Mouse (Mus musculus): Measurements from ENCODE around the gene Tob2.
A peak's percentile ranks its signal among the peaks of the same experiment; 100 is the strongest.

Gene Tob2

DNA sequence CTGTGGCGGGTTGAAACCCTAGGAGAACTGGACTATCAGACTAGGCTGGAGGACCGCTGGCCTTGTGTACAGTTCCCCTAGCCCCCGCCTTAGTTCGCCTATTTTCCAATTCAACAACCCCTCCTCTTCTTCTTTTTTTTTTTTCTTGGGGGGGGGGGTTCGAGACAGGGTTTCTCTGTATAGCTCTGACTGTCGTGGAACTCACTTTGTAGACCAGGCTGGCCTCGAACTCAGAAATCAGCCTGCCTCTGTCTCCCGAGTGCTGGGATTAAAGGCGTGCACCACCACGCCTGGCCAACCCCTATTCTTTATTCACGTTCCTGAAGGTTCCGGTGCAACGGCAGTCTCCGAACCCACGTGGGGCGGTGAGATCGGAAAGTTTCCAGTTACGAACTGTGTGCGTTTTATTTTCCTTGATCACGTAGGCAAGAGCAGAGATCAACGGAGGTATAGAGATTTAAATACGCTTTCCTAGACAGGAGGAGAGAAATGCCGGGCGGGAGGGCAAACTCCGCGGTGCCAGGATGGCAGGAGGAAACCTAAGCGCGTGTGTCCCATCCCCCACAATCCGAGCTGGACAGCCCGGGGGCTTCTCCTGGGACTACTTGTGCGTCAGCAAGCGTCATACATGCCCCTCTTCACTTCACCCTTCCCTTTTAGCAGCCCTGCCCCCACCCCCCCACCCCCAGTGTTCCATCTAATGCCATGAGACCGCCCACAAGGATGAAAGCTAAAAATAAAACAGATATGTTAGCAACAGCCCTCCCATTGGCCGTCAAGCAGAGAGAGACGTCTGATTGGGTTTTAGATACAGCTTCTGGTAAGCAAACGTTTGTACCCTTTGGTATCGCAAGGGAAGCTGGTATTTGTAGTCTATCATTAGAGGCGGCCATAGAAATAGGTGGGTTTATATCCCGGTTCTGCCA, 997 bp upstream of the Tob2 start:
- DNase-seq, result peak; percentile 81

DNA sequence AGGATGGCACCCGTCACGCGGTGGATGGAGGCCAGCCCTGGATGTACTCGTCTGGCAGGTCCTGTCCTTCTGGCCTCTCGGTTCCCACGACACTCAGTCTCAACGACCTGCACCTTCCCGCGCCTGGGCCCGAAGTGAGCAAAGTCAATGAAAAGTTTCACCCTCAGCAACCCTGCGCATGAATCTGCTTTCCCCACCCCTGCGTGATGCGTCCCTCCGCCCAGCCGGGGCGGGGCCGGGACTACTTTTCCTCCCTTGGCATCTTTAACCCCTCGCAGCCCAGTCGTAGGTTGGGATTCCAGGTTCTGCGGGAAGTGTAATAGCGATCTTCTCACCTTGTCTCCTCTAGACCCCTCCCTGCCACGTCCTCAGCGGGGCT, 469 bp downstream of the Tob2 start:
- DNase-seq, result peak; percentile 94

DNA sequence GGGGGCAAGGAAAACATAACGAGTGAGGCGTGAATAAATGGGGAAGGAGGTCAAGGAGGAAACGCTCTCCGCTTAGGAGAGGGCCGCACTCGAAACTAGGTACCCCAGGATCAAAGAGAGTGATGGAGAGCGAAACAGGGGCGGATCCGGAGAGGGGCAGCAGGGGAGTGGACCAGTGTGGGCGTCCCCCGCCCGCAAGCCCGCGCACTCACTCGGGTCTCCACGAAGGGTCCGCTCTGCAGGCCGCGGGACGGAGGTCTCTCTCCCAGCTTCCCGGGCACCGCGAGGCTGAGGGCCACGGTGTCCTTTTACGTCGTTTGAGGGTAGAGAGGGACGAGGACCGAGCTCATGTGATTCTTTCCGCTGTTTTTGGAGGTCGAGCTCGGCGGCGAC, 876 bp downstream of the Tob2 start:
- no peak for DNase-seq

DNA sequence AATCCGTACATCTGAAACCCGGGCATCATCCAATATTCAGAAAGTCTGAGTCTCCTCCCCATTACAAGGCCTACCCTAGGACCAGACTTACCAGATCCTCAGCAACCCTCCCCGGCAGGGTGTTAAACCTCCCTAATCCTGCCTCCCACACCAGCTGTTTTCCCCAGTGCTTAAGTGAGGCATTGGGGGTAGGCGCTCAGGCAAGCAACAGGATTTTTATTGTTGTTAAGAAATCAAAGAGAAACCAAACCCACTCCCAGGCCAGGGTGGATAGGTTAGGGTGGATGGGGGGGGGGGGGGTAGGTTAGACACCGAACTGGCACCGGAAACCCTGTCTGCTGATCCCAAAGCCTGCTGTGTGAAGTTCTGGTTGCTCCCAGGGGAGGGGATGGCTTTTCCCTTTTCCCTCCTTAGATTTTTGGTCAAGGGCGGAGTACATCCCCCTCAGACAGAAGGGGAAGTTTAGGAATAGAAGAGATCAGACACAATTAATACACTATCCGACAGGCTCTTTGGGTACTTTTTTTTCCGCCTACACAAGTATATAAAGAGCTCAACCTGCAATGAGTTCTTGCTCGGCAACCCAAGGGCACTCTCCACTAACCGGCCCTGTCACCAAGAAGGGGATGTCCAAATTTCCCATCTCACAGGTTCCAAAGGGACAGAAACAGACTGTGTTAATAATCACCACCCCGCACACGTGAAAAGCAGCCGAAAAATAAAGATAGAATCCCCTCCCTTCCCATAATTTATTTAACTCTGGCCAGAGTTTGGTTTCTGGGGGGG, 1.5 kb downstream of the Tob2 start:
- peak; percentile 42 for DNase-seq

DNA sequence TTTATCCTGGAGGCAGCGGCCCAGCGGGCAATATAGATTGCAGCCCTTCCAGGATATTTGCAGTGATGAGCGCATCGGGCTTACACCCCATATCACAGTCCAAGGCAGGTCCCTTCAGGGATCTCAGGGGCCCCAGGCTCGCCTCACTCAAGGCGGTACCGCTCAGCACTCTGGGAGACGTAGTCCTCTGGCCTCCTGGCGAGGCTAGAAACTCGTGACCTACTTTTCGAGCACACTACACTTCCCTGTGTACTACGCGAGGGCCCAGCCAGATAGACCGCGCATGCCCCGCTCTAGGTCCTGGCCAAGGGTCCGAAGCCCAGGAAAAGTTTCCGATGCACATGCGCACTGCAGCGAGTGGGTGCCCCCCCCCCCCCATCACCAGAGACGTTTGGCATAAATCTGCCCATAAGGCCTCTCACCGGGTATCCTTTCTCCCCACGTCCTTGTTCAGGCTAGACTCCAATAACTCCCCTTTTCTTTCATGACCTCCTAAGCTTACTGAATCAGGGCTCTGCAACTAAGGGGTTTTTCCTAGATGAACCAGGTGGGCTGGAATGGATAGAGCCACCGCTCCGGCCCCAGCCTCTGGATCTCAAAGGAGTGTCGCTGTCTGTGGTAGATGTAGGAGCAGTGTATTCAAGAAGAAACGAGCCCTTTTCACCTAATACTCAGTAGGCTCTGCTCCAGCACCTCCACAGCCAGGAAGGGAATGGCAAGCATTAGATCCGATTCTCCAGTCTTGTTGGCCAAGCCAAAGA, 2.4 kb downstream of the Tob2 start:
- peak; percentile 83 for DNase-seq

DNA sequence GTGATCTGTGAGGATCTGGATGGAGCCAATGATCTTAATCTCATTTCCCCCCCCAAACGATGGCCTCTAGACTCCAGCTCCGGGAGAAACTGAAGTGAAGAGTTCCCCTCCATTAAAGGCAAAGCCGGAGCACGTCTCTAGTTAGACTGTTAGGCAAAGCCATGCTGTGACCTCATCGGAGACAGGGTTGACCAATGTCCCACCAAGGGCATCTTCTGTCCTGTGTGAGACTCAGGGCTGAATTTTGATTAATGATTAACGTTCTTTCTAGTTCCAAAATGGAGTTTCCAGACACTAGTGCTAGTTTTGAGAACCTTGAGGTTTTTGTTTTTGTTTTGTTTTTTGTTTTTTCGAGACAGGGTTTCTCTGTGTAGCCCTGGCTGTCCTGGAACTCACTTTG, 5.5 kb downstream of the Tob2 start:
- no peak for DNase-seq

DNA sequence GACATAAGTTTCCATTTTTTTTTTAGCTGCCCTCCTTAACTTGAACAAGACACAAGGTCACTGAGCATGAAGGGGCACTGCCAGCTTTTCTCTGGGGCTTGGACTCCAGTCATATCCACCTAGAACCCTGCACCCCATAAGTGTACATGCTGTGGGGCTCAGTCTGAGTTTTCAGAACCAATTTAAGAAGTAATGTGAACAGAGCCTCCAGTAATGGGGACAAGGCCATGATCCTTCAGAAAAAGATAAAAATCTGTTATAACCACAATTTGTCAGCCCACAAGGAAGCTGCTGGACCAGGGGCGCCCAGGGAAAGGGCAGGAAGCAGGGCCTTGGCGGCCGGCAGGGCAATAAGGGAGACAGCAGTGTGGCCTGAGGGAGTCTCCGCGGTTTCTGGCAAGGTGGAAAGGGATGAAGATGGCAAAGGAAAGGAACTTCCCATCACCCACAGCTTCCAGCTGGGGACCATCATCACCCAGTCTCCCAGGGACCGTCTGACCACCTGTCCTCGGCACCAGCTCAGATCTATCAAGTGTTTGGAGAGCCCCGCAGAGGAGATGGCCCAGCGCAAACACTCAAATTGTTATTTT, 6.1 kb downstream of the Tob2 start:
- DNase-seq, result no peak

DNA sequence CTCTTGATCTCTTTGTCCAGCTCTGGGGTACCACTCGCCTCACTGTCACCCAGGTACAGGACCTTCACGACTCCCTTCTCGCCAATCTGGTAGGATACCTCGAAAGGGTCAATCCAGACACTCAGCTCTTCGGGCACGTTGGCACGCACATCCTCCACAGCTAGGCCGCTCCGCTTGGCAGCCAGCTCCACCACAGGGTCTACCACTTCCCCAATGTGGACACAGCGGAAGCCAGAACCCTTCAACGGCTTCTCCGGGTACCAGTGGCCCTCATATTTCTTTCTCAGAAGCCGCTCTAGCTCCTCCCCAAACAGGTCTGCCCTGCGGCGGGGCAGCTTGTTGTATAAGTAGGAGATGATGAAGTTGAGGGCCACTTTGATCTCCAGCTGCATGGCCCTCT, 7.2 kb downstream of the Tob2 start:
- DNase-seq, result no peak

DNA sequence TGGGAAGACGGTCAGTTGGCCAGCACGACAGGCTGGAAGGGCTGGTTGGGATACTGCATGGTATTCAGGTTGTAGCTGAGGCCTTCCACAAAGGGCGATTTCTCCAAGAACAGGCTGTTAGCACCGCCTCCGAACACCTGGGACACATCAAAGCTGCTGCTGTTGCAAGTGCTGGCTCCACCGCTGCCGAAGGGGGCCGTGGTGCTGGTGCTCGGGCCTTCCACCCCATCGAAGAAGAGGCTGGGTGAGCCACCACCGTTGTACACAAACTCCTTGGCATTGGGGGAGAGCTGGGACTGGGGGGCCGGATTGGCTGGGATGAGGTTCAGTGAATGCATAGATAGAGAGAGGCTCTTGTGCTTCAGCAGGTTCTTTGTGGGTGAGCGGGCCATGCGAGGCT, 7.9 kb downstream of the Tob2 start:
- DNase-seq, result peak; percentile 53

DNA sequence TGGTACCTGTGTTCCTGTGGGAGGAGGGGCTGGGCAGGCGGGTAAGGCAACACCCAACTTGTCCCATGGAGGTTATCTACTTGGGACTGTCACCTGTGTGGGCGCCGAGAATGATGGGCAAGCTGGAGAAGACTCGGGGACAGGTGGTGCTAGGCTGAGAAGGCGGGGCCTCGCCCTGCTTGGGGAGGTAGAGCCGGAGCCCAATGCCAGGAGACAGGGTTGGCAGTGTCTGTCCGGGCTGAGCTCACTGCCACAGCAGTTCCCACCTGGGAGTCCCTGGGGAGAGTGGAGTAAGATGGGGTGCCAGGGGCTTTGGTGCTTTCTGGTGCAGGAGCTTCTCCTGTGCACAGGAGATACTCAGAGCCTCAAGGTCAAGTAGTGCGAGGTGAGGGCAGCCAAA, 9.5 kb downstream of the Tob2 start:
- no peak for DNase-seq

DNA sequence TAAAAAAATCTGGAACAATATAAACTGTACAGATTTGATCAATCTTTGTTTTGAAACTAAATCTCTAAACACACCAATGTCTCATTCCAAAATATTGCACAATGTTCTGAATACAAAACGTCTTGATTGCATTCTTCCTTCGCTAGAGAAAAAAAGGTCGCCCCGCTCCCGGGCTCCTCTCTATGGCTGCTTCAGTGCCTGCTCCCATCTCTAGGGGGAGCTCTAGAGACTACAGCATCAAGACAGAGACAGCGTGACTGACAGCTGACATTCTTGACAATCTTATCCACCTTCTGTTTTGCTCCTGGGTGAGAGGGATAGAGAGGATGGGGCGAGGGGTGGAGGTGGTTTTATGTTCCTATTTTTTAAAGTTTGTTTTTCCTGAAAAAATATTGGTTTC, 10.3 kb downstream of the Tob2 start:
- DNase-seq, result peak; percentile 79

DNA sequence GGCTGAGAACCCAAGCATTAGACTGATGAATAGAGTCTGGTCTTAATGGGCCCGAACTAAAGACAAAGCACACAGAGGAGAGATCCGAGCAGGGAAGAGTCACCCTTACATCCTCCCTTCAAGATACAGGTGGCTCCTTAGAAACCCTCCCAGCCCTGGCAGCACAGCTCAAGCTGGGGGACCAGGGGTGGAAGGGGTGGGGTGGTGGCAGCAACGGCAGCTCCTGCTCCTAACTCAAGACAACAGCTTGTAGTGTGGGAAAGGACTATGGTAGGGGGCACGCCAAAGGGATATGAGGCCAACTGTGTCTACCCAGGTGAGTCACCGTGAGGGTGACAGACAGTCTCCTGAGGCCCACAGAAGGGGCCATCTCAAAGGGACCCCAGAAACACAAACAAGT, 10.7 kb downstream of the Tob2 start:
- no peak for DNase-seq

DNA sequence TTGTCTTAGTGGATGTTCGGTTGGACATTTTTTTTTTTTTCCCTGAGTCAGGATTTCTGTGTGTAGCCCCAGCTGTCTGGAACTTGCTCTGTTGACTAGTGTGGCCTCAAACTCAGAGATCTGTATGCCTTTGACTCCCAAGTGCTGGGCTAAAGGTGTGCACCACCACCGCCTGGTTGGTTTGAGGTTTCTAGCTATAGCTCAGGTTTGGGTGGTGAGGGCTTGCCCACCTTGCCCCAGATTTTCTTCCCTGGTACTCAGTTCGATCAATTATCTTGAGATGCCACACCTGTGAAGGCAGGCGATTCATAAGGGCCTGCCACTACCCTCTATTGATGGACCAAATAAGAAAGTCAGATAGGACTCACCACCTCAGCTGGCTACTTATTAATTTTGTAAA, 11.4 kb downstream of the Tob2 start:
- no peak for DNase-seq

DNA sequence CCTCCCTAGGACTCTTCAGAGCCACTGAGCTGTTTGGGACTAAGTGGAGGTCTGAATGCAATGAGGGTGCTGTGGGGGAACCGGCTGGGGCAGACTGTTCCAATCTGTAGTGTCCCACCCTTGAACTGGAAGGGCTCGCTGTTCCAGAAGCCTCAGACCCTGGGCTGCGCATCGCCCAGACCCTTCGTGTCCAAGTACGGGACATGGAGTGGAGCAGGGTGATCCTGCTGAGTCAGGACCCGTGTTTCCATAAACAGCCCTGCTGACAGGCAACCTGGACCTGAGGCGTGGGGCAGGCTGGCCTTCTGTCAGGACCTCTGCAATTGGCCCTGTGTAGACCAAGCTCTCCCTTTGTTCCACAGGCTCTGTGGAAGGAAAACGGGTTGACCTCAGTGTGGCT, 11.8 kb downstream of the Tob2 start:
- DNase-seq, result no peak

DNA sequence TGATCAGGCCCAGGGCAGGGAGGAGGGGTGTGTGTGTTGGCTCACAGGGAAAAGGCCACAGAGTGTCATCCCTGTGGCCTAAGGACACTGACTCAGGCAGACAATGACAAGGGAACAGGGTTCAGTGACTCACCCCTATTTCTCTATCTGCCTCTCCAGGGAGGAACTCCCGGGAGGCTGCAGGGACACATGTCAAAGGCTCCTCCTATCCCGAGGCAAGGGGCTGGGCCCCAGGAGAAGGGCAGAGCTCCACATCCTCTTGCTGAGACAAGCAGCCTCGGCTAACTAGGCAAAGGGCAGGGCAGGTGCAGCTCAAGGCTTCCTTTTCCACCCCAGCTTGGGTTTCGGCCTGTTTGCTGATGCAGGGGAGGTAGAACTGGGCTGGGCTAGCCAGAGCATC, 12.9 kb downstream of the Tob2 start:
- DNase-seq, result no peak

DNA sequence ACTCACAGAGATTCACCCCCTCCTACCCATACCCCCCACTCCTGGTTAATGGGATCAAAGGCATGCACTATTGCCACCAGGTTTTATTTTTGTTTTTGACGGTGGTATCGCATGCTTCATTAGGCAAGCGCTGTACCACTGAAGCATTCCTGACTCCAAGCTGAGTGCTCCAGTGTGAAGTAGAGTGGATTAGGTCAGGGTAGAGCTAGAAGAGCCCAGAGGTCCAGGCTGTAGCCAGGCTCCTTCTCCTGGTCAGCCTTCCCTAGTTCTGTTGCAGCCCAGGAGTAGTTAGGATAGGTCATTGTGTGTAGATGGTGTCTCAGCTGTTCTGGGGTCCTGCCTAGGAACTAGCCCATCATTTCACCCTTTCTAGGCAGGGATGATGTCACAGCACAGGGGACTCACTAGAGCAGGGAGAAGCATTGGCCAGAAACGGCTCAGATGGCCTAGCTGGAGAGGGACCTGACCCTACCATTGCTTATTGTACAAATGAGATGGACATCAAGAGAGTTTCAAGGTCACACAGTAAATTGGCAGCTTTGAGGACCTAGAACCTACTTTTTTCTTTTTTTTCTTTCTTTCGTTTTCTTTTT, 13.5 kb downstream of the Tob2 start:
- no peak for DNase-seq

DNA sequence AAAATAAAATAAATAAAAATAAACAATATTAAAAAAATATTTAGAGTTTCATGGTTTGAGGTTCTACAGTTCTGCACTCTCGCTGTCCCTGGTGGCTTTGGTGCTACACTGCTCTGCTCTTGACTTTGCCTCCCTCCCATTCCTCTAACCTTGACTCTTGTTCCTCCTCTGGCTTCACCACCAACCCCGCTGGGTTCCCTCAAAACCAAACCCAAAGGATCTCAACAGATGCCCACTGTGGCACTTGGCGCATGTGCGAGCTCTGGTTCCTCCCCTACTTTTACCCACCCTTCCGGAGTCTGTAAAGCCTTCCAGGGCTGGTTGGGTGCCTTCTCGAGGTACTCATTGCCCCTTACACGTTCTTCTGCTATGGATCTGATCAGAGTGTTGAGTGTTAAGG, 16.3 kb downstream of the Tob2 start:
- DNase-seq, result no peak

DNA sequence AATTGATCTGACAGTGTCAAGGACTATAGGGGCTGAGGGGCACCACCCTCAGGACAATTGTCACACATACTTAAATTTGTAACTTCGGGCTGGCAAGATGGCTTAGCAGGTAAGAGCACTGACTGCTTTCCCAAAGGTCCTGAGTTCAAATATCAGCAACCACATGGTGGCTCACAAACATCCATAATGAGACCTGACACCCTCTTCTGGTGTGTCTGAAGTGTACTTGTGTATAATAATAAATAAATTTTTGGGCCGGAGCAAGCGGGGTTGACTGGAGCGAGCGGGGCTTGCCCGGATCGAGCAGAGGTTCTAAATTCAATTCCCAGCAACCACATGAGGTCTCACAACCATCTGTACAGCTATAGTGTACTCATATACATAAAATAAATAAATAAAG, 18.3 kb downstream of the Tob2 start:
- DNase-seq, result no peak

DNA sequence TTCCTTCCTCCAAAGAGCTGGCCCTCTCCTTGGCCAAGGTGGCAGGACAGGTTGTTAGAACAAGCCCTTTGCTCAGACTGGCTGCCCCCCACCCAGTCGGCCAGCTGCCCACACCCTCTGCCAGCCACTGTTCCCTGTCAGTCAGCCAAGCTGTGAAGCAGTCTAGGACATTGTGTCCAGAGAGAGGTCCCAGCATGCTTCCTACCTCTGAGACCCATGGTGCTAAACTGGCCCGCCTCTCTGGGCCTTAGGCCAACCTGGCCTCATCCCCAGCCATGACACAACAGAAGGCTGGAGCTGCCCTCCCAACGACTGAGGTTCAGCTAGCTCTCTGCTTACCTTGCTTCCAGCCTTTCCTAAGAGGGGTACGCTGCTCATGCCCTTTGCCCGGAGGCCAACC, 19.0 kb downstream of the Tob2 start:
- DNase-seq, result no peak

DNA sequence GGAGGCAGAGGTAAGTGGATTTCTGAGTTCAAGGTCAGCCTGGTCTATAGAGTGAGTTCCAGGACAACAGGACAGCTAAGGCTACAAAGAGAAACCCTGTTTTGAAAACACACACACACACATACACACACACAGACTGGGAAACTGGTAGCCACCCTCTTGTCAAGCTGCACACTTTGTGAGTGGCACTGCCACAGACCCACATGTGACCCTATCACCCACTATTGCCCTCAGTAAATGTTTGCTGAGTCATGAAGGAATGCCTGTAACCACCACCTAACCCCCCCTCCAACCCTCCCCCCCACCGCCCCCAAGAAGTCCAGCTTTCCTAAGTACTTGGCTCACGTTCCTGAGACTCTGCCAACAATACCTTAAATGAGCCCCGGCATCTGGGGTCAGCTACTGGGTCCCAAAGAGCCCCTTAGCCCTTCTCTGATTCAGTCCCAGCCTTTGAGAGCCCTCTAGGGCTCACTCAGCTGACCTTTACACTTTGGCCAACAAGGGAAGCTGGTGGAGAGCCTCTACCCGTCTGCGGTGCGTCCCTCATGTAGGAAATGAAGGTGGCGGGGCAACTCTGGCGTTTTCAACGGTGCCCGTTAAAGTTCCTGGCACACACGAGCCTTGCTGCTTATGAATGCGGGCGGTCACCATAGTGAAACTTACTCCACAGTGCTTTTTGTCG, 19.9 kb downstream of the Tob2 start:
- no peak for DNase-seq

DNA sequence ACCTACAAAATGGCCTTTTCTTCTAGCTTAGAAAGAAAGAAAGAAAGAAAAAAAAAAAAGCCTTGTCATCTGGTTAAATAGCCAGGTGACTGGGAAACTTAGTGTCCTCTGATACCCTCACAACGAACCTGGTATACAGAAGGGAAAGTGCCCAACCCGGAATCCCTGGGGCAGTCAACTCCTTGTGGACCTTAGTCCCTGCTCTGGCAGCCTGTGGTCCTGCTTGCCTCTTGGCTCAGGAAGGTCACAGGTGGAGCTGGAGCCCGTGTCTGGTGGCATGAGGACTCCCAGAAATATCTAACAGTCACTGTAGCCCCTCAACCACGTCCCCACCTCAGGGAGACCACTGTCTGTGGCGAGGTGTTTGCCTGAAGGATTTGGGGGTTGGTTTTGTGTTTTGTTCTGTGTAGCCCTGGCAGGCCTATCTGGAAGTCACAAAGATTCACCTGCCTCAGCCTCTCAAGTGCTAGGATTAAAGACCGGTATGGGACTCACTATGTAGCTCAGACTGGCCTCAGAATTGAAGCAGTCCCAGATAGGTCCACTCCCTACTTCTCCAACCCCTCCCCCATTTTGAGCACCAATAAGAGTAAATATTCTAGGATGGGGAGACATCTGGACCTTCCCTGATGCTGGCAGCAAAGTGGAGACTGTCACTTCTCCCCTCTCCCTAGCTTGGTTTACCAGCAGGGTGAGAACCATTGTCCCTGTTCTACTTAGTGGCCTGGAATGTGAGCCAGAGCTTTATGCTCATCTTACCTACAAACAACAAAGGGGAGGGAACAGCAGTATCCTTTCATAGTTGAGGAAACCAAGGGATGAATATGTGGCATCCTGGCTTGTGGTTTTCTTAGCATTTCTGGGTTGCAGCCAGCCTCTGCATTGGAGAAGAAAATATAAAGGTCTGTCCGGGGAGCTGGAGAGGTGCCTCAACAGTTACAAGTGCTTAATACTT, 21.4 kb downstream of the Tob2 start:
- DNase-seq, result no peak

Data from thymus, postnatal 4 days (tissue).